Mouse (Mus musculus) embryonic facial prominence, embryonic 10.5 days (tissue): ENCODE results near the gene Trak1. TPM values are rescaled to one million over a fixed set of nuclear protein-coding genes. Genes with fewer than 3 reads are reported as not detected.

Experiments used
- DNase-seq: peaks from one replicate; pipeline ENCODE4 v3.0.0-alpha.2; 2017; ENCODE audit warnings: low spot score
- H3K27ac ChIP-seq: fragments of 300-500 bp; sonication (generic); replicated peaks from 2 replicates; pipeline ENCODE4 v1.5.1; 2016; ENCODE audit warnings: mild to moderate bottlenecking
- H3K27me3 ChIP-seq: fragments of 300-500 bp; sonication (generic); replicated peaks from 2 replicates; pipeline ENCODE4 v1.6.1; 2016; ENCODE audit warnings: low read depth, mild to moderate bottlenecking; ENCODE audit not compliant: poor library complexity, severe bottlenecking
- H3K36me3 ChIP-seq: fragments of 300-500 bp; sonication (generic); replicated peaks from 2 replicates; pipeline ENCODE4 v1.6.1; 2016; ENCODE audit warnings: mild to moderate bottlenecking, moderate library complexity
- H3K4me1 ChIP-seq: fragments of 300-500 bp; sonication (generic); 2 replicates; pipeline ENCODE4 v1.6.1; 2016
- H3K4me3 ChIP-seq: fragments of 300-500 bp; sonication (generic); 2 replicates; pipeline ENCODE4 v1.5.1; 2016; ENCODE audit warnings: mild to moderate bottlenecking, moderate library complexity
- H3K9me3 ChIP-seq: fragments of 300-500 bp; sonication (generic); 2 replicates; pipeline ENCODE4 v1.6.1; 2016; ENCODE audit warnings: mild to moderate bottlenecking
- WGBS: fragments of 180-500 bp; shearing (Covaris S2); methylation state at CpG from one replicate; pipeline ENCODE4 v1.1.7; 2016; 5-methylcytosine and 5-hydroxymethylcytosine counted together
- polyA plus RNA-seq: library from polyadenylated mRNA; unstranded; fragments of >200 nt; fragmentation: Nextera tagmentation; extraction: Ambion mirVana; gene quantifications from 2 replicates; pipeline ENCODE4 v1.2.1, GENCODE M21; 2016

Gene Trak1
- polyA plus RNA-seq, 1 experiment from 2014 or later, result 14.1 TPM

GRCm38 (mm10) chr9:121385091-121385748 lies 87.9 kb downstream of the Trak1 start:
- H3K36me3 ChIP-seq, result no peaks in the 10 kb centered on the region; the same call in 1 of the 2 replicates
- H3K27me3 ChIP-seq, result no peaks in the 10 kb centered on the region
- no peak overlapping the region for H3K4me3 ChIP-seq
- 34% methylated on average over 16 of the region's 16 CpGs for WGBS
- peaks cover 39% of the 10 kb centered on the region for H3K4me1 ChIP-seq
- peak overlapping the region; percentile 73 for H3K27ac ChIP-seq
- peak; percentile 85 for DNase-seq
- no peaks in the 10 kb centered on the region for H3K9me3 ChIP-seq

GRCm38 (mm10) chr9:121385749-121386350 lies 88.5 kb downstream of the Trak1 start:
- no peak for DNase-seq
- Histone ChIP-seq H3K27me3 (no peaks in the 10 kb centered on the region), H3K4me3 (no peak overlapping the region), H3K4me1 (peaks cover 39% of the 10 kb centered on the region), H3K36me3 (no peaks in the 10 kb centered on the region; the same call in 1 of the 2 replicates), H3K9me3 (no peaks in the 10 kb centered on the region), H3K27ac (peak overlapping the region; percentile 20; the same call in 1 of the 2 replicates)
- WGBS, result 84% methylated on average over 12 of the region's 12 CpGs

- Histone ChIP-seq H3K27ac (no peak overlapping the region), H3K4me1 (peaks cover 39% of the 10 kb centered on the region), H3K36me3 (peaks cover 5% of the 10 kb centered on the region), H3K27me3 (no peaks in the 10 kb centered on the region), H3K4me3 (no peak overlapping the region), H3K9me3 (no peaks in the 10 kb centered on the region)
- WGBS, result 83% methylated on average over 9 of the region's 9 CpGs
- DNase-seq, result no peak
These were observed 90.4 kb downstream of the Trak1 start for GRCm38 (mm10) chr9:121387539-121388272.

GRCm38 (mm10) chr9:121388273-121388931 lies 91.1 kb downstream of the Trak1 start:
- H3K4me3 ChIP-seq, result no peak overlapping the region
- no peak for DNase-seq
- H3K9me3 ChIP-seq, result no peaks in the 10 kb centered on the region
- peaks cover 39% of the 10 kb centered on the region for H3K4me1 ChIP-seq
- H3K27me3 ChIP-seq, result no peaks in the 10 kb centered on the region
- peaks cover 9% of the 10 kb centered on the region for H3K36me3 ChIP-seq
- H3K27ac ChIP-seq, result no peak overlapping the region
- WGBS, result 70% methylated on average over 13 of the region's 13 CpGs

GRCm38 (mm10) chr9:121389258-121389657 lies 92.0 kb downstream of the Trak1 start:
- H3K36me3 ChIP-seq, result peaks cover 9% of the 10 kb centered on the region
- peaks cover 39% of the 10 kb centered on the region for H3K4me1 ChIP-seq
- H3K9me3 ChIP-seq, result no peaks in the 10 kb centered on the region
- H3K27me3 ChIP-seq, result no peaks in the 10 kb centered on the region
- no peak for DNase-seq
- H3K4me3 ChIP-seq, result no peak overlapping the region
- no peak overlapping the region for H3K27ac ChIP-seq
- WGBS, result 84% methylated on average over 10 of the region's 10 CpGs

- H3K27ac ChIP-seq, result no peak overlapping the region
- H3K36me3 ChIP-seq, result peaks cover 15% of the 10 kb centered on the region
- no peaks in the 10 kb centered on the region for H3K9me3 ChIP-seq
- H3K4me1 ChIP-seq, result peaks cover 19% of the 10 kb centered on the region
- H3K4me3 ChIP-seq, result no peak overlapping the region
- WGBS, result 91% methylated on average over 13 of the region's 13 CpGs
- H3K27me3 ChIP-seq, result no peaks in the 10 kb centered on the region
- no peak for DNase-seq
These were observed 94.6 kb downstream of the Trak1 start for GRCm38 (mm10) chr9:121391898-121392297.

- Histone ChIP-seq H3K9me3 (no peaks in the 10 kb centered on the region), H3K4me1 (peaks cover 21% of the 10 kb centered on the region), H3K36me3 (peaks cover 15% of the 10 kb centered on the region), H3K4me3 (no peak overlapping the region), H3K27me3 (no peaks in the 10 kb centered on the region), H3K27ac (no peak overlapping the region)
- WGBS, result 44% methylated on average over 5 of the region's 5 CpGs
- DNase-seq, result peak; percentile 67
These were observed 95.1 kb downstream of the Trak1 start for GRCm38 (mm10) chr9:121392427-121392826.

GRCm38 (mm10) chr9:121393104-121393503 lies 95.8 kb downstream of the Trak1 start:
- Histone ChIP-seq H3K27ac (no peak overlapping the region), H3K27me3 (no peaks in the 10 kb centered on the region), H3K36me3 (peaks cover 15% of the 10 kb centered on the region), H3K9me3 (no peaks in the 10 kb centered on the region), H3K4me3 (no peak overlapping the region), H3K4me1 (peaks cover 22% of the 10 kb centered on the region)
- 92% methylated on average over 4 of the region's 4 CpGs for WGBS
- no peak for DNase-seq

- no peak overlapping the region for H3K27ac ChIP-seq
- no peaks in the 10 kb centered on the region for H3K9me3 ChIP-seq
- no peak for DNase-seq
- no peaks in the 10 kb centered on the region for H3K27me3 ChIP-seq
- 76% methylated on average over 2 of the region's 2 CpGs for WGBS
- H3K4me3 ChIP-seq, result no peak overlapping the region
- H3K36me3 ChIP-seq, result peaks cover 15% of the 10 kb centered on the region
- peaks cover 13% of the 10 kb centered on the region for H3K4me1 ChIP-seq
These were observed 97.6 kb downstream of the Trak1 start for GRCm38 (mm10) chr9:121394882-121395281.

- Histone ChIP-seq H3K9me3 (no peaks in the 10 kb centered on the region), H3K27ac (no peak overlapping the region), H3K27me3 (no peaks in the 10 kb centered on the region), H3K4me1 (peaks cover 11% of the 10 kb centered on the region), H3K36me3 (peaks cover 15% of the 10 kb centered on the region), H3K4me3 (no peak overlapping the region)
- WGBS, result 92% methylated on average over 5 of the region's 5 CpGs
- no peak for DNase-seq
These were observed 98.5 kb downstream of the Trak1 start for GRCm38 (mm10) chr9:121395812-121396211.

- H3K27me3 ChIP-seq, result no peaks in the 10 kb centered on the region
- H3K4me1 ChIP-seq, result peaks cover 18% of the 10 kb centered on the region
- H3K9me3 ChIP-seq, result no peaks in the 10 kb centered on the region
- H3K36me3 ChIP-seq, result peaks cover 5% of the 10 kb centered on the region; the same call in 1 of the 2 replicates
- H3K27ac ChIP-seq, result no peak overlapping the region
- 77% methylated on average over 17 of the region's 17 CpGs for WGBS
- DNase-seq, result no peak
- H3K4me3 ChIP-seq, result no peak overlapping the region
These were observed 100.9 kb downstream of the Trak1 start for GRCm38 (mm10) chr9:121398100-121398760.

- Histone ChIP-seq H3K27me3 (no peaks in the 10 kb centered on the region), H3K9me3 (no peaks in the 10 kb centered on the region), H3K4me1 (peaks cover 23% of the 10 kb centered on the region), H3K36me3 (peaks cover 5% of the 10 kb centered on the region; the same call in 1 of the 2 replicates), H3K4me3 (no peak overlapping the region), H3K27ac (no peak overlapping the region)
- DNase-seq, result no peak
- 74% methylated on average over 7 of the region's 7 CpGs for WGBS
These were observed 101.5 kb downstream of the Trak1 start for GRCm38 (mm10) chr9:121398761-121399160.
